ENCODE assay signal across 26 mouse cellular contexts in the genomic region with DNA sequence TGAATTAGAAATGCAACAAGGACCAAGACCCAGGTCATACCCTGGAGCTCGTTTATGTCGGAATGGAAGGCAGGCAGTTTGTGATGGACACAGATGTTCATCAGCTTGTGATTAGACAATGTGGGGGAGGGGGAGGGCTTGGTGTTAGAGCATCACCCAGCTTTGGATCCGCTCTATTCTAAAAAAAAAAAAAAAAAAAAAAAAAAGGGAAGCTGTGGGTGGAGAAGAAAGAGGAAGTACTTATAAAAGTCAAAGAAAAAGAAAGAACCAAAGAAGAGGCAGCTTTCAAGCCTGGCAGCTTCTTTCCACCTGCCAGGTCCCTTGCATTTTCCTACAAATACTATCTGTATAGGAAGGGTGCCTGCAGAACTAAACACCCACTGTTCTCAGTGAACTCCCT. TPM values are rescaled to one million over a fixed set of nuclear protein-coding genes. Genes with fewer than 3 reads are reported as not detected.
DNase-seq lines count a peak whose midpoint lies in the region; ATAC-seq and TF ChIP-seq lines count a peak whose summit lies in the region.
"Had no signal": no experiment of that assay in that cellular context is flagged by ENCODE, and none has a peak within 500 bp of the region (broad histone marks: within the 10 kb centered on the region; RNA-seq: fewer than 3 reads in every experiment).

No protein-coding gene starts in this region.

- no peaks in the 10 kb centered on the region for H3K36me3 ChIP-seq in spleen, adult 2 months (ENCODE audit: control insufficient read depth, insufficient read depth, low read length)
- peaks cover 19% of the 10 kb centered on the region for H3K36me3 ChIP-seq in kidney, embryonic 16.5 days (ENCODE audit: insufficient read depth, low read length)
- H3K36me3 ChIP-seq: liver, embryonic 13.5 days had no signal

- WGBS in spleen, adult 2 months = 2% methylated on average over 3 of the region's 3 CpGs
- 3% methylated on average over 3 of the region's 3 CpGs for WGBS in bone marrow, adult 2 months
- 82% methylated on average over 3 of the region's 3 CpGs for WGBS in kidney, embryonic 16.5 days

- DNase-seq in spleen, adult 2 months (ENCODE audit: low read depth in 1 of 2, low spot score in 2 of 2) = peak; percentile 26 to 68
- DNase-seq in spleen, adult 12 weeks (ENCODE audit: low spot score) = no peak
- no peak for DNase-seq in kidney, adult 18-20 months
- no peak for DNase-seq in T-cell, adult 2 months (ENCODE audit: low spot score)
- DNase-seq in kidney, postnatal 36 days = no peak
- DNase-seq: adrenal gland, postnatal 25 days; cerebellum, adult 18-20 months; cerebellum, postnatal 14 days; forebrain, postnatal 0 days; gastrocnemius, postnatal 36 days; heart, postnatal 4 days; kidney, adult 9 months; kidney, postnatal 25 days; liver, embryonic 13.5 days; lung, embryonic 14.5 days; spleen, adult 18-20 months; thymus, adult 18-20 months had no signal

- no peaks in the 10 kb centered on the region for H3K27me3 ChIP-seq in spleen, adult 2 months (ENCODE audit: control insufficient read depth, insufficient read depth, low read length)
- no peaks in the 10 kb centered on the region for H3K27me3 ChIP-seq in kidney, embryonic 16.5 days (ENCODE audit: insufficient read depth, low read length)
- H3K27me3 ChIP-seq: embryonic facial prominence, embryonic 12.5 days; intestine, embryonic 15.5 days; limb, embryonic 13.5 days; liver, embryonic 13.5 days had no signal

- ATAC-seq in megakaryocyte, adult 5-6 weeks (ENCODE audit: poor library complexity, severe bottlenecking) = peak; percentile 57
- no peak for ATAC-seq in kidney, embryonic 16.5 days (ENCODE audit: low FRiP score, low TSS enrichment)
- ATAC-seq: forebrain, postnatal 0 days; hindbrain, embryonic 16.5 days; intestine, embryonic 15.5 days; midbrain, embryonic 16.5 days had no signal

- peaks cover 32% of the 10 kb centered on the region for H3K4me1 ChIP-seq in spleen, adult 2 months (ENCODE audit: control insufficient read depth, insufficient read depth, insufficient read length)
- H3K4me1 ChIP-seq in bone marrow, adult 2 months (ENCODE audit: control insufficient read depth, insufficient read depth, low read length) = peaks cover 9% of the 10 kb centered on the region
- peaks cover 14% of the 10 kb centered on the region for H3K4me1 ChIP-seq in kidney, embryonic 16.5 days (ENCODE audit: insufficient read depth, low read length)

- peak overlapping the region; percentile 39; the same call in 1 of the 2 replicates for H3K4me3 ChIP-seq in spleen, adult 2 months (ENCODE audit: extremely low read depth, insufficient read depth, insufficient read length)
- H3K4me3 ChIP-seq in bone marrow, adult 2 months (replicated peaks; ENCODE audit: control insufficient read depth, low read depth, low read length) = peak overlapping the region; percentile 19
- H3K4me3 ChIP-seq in kidney, embryonic 16.5 days (ENCODE audit: low read length) = no peak overlapping the region
- H3K4me3 ChIP-seq: embryonic facial prominence, embryonic 12.5 days; intestine, embryonic 15.5 days; limb, embryonic 13.5 days; liver, embryonic 13.5 days; midbrain, embryonic 10.5 days had no signal

- H3K9me3 ChIP-seq in kidney, embryonic 16.5 days (ENCODE audit: low read length) = no peaks in the 10 kb centered on the region
- H3K9me3 ChIP-seq: embryonic facial prominence, embryonic 12.5 days; intestine, embryonic 15.5 days; limb, embryonic 13.5 days; liver, embryonic 13.5 days; midbrain, embryonic 10.5 days had no signal

- H3K4me2 ChIP-seq in kidney, embryonic 16.5 days (replicated peaks; ENCODE audit: low read depth, low read length) = no peak overlapping the region
- H3K4me2 ChIP-seq: embryonic facial prominence, embryonic 12.5 days; intestine, embryonic 15.5 days; limb, embryonic 13.5 days; liver, embryonic 13.5 days; lung, embryonic 14.5 days had no signal

- H3K9ac ChIP-seq in kidney, embryonic 16.5 days (replicated peaks; ENCODE audit: low read length) = no peak overlapping the region
- H3K9ac ChIP-seq: embryonic facial prominence, embryonic 12.5 days; forebrain, postnatal 0 days; intestine, embryonic 15.5 days; limb, embryonic 13.5 days; liver, embryonic 13.5 days; lung, embryonic 14.5 days had no signal

- no peak for TF ChIP-seq CTCF in spleen, adult 2 months (IDR thresholded peaks at IDR 0.05; ENCODE audit: extremely low read depth, insufficient read depth, insufficient read length, insufficient replicate concordance)
- no peak for TF ChIP-seq CTCF in bone marrow, adult 2 months (IDR thresholded peaks at IDR 0.05; ENCODE audit: control insufficient read depth, insufficient read depth, low read length)

- H3K27ac ChIP-seq in spleen, adult 2 months (ENCODE audit: insufficient read depth, low read length) = peak overlapping the region; percentile 60
- peak overlapping the region; percentile 64; the same call in 1 of the 2 replicates for H3K27ac ChIP-seq in bone marrow, adult 2 months (ENCODE audit: control insufficient read depth, insufficient read depth, low read depth, low read length, poor library complexity)
- H3K27ac ChIP-seq in kidney, embryonic 16.5 days (ENCODE audit: low read length) = no peak overlapping the region
- H3K27ac ChIP-seq: embryonic facial prominence, embryonic 12.5 days; intestine, embryonic 15.5 days; limb, embryonic 13.5 days; liver, embryonic 13.5 days; midbrain, embryonic 10.5 days had no signal

- TF ChIP-seq POLR2A in spleen, adult 2 months (IDR thresholded peaks at IDR 0.05; ENCODE audit: low read depth, low read length) = no peak
- TF ChIP-seq POLR2A in bone marrow, adult 2 months (IDR thresholded peaks at IDR 0.05; ENCODE audit: borderline replicate concordance, control insufficient read depth, low read depth, low read length) = no peak

RNA-seq across cellular contexts. Expression of a gene that starts 17.5 kb away (rescaled TPM):
- polyA plus RNA-seq in spleen, adult 2 months (2012; rRNA removed) = 2.4 and 3.1 TPM in 2 replicates
- 0.88 and 5.0 TPM in 2 replicates for polyA plus RNA-seq in bone marrow, adult 2 months (2011; ENCODE audit: insufficient read depth, insufficient read length, low replicate concordance, missing spikeins)
- 0.11 and 0.40 TPM in 2 replicates for total RNA-seq in megakaryocyte, adult 5-6 weeks (2015)
- total RNA-seq in megakaryocyte, adult 5-6 weeks (2017) = 0.12 and 0.40 TPM in 2 replicates
- 38.5 and 41.9 TPM in 2 replicates for polyA plus RNA-seq in kidney, embryonic 16.5 days (2015; fragmentation: Nextera tagmentation; extraction: Ambion mirVana)

RNA-seq across cellular contexts. Expression of a gene that starts 44.3 kb away (rescaled TPM):
- 208 and 221 TPM in 2 replicates for polyA plus RNA-seq in spleen, adult 2 months (2012; rRNA removed)
- polyA plus RNA-seq in bone marrow, adult 2 months (2011; ENCODE audit: insufficient read depth, insufficient read length, low replicate concordance, missing spikeins) = 47.4 and 86.9 TPM in 2 replicates
- 493 and 520 TPM in 2 replicates for total RNA-seq in megakaryocyte, adult 5-6 weeks (2015)
- total RNA-seq in megakaryocyte, adult 5-6 weeks (2017) = 221 and 239 TPM in 2 replicates
- polyA plus RNA-seq in kidney, embryonic 16.5 days (2015; fragmentation: Nextera tagmentation; extraction: Ambion mirVana) = 135 and 139 TPM in 2 replicates

RNA-seq across cellular contexts. Expression of a gene that starts 49.4 kb away (rescaled TPM):
- 1.1 and 1.2 TPM in 2 replicates for polyA plus RNA-seq in spleen, adult 2 months (2012; rRNA removed)
- not detected in 2 replicates for polyA plus RNA-seq in bone marrow, adult 2 months (2011; ENCODE audit: insufficient read depth, insufficient read length, low replicate concordance, missing spikeins)
- not detected in 2 replicates for total RNA-seq in megakaryocyte, adult 5-6 weeks (2015)
- total RNA-seq in megakaryocyte, adult 5-6 weeks (2017) = not detected in 2 replicates
- polyA plus RNA-seq in kidney, embryonic 16.5 days (2015; fragmentation: Nextera tagmentation; extraction: Ambion mirVana) = 1.0 and 1.5 TPM in 2 replicates

Comparison
In these comparisons a context has a peak if more than half of its experiments do, and no peak if none do; other contexts are left out.
1. DNase-seq: peak in spleen, adult 2 months (2 of 2); none in spleen, adult 12 weeks (single experiment), kidney, adult 18-20 months (single experiment), T-cell, adult 2 months (single experiment) and kidney, postnatal 36 days (0 of 2).